Mouse (Mus musculus) embryo, embryonic 10.5 days (tissue): ENCODE data around the gene Cltrn.

Experiments used
- DNase-seq: peaks from one replicate; pipeline ENCODE4 v3.0.0-alpha.2; 2015; ENCODE audit warnings: low spot score

Cltrn gene

DNA sequence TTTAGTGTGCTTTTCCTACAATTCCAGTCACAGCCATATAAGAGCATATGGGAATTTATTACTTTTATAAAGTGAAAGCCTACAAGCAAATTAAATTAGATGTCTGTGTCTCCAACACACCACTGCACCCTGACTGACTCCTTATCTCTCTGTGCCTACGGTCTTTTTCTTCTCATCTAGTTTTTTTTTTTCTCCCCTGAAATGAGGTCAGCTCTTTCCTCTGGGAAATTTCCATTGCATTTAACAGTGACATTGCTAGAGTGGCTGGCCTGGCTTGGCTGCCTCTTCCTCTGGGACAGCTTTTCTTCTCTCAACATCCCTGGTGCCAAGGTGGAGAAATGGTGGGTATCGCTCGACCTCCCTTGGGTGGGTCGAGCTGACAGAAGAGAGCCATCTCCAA is at the start of gene Cltrn:
Cltrn (plus strand) TSS at position 249 of the 400 bp plus-strand sequence.
- no peak for DNase-seq

DNA sequence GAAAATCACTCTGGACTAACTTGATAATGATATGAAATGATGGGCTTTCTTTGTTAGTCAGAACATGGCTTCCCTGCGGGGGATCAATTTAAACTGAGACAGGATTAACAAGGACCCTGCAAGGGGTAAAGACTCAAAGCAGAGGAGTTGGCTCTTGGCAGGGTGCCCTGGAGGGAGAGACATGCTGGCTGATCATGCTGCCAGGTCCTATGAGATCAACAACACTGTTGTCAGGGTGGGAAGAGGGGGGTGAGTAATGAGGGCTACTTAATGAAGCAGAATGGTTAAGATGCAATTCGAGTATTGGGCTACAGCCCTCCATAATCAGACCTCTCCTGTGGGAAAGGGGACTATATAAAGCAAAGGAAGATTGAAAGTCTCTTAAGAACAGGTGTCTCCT is 49.7 kb upstream of the Cltrn start:
- no peak for DNase-seq

DNA sequence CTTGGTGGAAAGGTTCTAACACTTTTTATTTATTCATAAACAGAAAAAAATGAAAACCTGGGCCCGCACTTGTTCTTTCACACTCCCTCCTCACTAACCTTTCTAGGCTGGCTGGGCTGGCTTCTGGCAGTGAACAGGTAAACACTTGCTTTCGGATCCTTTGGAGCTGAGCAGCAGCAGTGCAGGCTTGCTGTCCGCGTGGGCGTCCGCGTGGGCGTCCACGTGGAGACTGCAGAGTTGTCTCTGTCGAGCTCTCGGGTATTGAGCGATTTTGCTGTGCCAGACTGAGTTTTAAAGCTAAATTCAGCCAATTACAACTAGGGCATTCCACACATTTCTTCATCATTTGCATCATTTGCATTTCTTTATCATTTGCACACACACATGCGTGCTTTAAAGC is 46.6 kb upstream of the Cltrn start:
- no peak for DNase-seq

DNA sequence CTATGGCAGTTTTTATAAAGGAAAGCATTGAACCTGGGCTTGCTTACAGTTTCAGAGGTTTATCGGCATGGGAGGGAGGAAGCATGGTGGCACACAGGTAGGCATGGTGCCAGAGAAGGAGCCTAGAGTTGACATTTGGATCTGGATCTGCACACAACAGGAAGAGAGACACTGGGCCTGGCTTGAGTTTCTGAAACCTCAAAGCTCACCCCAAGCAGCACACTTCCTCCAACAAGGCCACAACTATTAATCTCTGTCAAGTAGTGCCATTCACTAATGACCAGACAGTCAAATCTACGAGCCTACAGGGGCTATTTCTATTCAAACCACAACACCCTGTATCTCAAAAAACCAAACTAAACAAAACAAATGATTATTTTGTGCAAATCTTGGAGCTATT is 41.9 kb upstream of the Cltrn start:
- no peak for DNase-seq

DNA sequence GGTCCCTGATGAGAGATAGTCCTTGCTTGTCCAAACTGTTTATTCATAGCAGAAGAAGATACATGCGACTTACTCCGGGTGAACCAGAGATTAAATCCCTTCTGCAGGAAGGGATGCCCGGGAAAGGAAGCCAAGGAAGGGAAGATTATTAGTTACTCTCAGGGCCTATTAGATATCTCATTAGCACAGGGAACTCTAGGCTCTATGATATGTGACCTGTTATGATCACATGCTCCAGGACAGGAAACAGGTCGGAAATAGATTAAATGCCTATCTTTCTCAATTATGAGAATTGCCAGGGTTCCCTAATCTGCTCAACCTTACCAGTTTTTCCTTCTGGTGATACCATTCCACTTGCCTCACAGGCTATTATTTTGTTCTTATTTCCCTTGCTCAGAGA is 32.9 kb upstream of the Cltrn start:
- DNase-seq, result no peak

DNA sequence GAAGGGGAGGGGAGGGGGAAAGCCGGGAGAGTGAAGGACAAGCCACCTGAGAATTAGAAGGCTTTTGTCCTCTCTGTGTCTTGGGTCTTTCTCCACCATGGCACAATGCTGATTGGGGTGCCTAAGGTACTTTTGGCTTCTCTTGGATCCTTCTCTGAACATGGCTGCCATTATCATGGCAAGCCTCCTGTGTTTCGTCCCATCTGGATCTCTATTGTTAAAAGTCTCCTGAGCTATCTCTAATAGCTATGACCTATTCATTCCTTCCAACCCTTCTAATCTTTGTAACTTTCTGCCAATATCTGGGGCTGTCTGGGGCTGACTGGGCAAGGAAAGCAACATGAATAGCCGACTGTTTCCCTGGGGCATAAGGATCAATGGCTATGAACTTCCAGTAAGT is 30.1 kb upstream of the Cltrn start:
- DNase-seq, result no peak

DNA sequence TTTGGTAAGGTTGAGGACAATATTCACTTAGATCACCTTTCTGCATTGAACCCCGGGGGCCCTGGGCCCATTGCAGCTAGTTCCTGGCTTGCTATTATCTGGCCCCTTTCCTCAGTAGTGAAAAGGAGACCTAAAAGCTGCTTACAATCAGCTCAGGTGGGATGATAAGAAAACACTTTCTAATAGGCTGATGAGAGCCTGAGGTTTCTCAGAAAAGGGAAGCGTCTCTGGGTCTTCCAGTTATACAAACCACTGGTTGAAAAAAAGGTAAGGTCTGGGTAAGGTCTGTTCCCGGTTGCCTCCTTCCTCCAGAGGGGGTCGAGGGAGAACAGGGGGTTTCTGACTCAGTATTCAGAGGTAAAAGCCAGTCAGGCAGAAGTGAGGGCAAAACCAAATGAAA is 29.6 kb upstream of the Cltrn start:
- no peak for DNase-seq

DNA sequence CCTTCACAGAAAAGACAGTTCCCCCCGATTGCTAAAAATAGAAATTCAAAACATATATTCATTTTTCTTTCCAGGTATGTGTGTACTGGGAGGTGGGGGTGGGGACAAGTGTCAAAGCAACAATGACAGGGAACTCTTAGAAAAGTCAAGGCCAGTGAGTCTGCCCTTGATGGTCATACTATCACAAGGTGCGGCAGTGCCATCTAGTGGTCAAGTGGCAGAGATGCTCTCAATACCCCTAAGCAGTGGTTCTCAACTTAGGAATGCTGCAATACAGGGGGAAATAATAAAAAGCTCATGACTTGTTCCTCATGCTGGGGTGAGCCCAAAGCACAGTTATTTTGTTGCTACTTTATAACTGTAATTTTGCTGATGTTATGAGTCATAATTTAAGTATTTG is 22.4 kb upstream of the Cltrn start:
- DNase-seq, result peak; percentile 84

DNA sequence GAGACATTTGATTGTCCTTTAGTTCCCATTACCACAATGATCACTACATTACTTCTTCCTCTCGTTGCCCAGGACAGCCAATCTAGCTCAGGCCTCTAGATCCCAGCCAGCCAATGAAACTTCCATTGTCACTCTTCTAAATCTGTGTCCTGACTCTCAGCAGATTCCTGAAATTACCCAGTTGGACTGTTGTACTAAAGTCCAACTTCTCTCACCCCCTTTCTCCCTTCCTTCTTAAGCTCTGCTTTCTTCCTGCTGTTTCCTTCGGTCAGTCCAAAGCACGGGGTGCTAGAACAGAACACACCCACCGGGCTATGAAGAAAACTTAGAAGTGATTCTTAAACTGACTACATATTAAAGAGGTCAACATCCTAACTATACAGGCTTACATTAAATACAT is 19.7 kb upstream of the Cltrn start:
- no peak for DNase-seq

DNA sequence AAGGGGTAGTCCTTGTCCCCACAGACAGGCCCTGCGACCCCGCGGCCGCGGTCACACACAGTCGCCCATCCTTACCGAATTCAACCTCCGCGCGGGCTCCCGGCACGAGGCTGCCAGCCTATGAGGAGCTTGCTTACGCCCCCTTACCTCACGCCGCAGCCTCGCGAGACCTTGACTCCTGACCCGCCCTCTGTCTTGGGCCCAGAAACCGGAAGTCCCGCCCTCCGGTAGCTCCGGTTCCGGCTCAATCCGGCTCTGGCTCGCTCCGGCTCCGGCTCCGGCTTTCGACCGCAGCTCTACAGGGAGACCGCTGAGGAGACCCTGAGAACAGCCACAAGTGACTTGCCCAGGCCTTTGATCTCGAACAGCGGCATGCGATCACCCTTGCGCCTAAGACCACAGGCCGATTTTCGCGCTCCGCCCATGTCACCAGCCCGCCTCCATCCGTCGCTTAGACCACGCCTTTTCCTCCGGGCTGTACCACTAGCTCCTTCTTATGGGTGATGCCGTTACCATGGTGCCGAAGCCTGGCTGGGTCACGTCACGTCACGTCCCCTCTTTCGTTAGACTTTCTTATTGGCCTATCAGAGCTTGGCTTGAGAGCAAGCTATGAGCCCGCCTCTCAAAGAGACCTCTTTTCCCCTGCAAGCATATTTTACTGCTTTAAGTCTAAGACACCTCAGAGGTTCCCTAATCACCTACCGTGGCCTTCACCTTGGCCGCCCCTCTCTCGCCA is 12.4 kb upstream of the Cltrn start, which contains the start of gene Siah1b:
Siah1b (minus strand) TSS at position 454 of the 736 bp plus-strand sequence.
- DNase-seq, result peak; percentile 92

DNA sequence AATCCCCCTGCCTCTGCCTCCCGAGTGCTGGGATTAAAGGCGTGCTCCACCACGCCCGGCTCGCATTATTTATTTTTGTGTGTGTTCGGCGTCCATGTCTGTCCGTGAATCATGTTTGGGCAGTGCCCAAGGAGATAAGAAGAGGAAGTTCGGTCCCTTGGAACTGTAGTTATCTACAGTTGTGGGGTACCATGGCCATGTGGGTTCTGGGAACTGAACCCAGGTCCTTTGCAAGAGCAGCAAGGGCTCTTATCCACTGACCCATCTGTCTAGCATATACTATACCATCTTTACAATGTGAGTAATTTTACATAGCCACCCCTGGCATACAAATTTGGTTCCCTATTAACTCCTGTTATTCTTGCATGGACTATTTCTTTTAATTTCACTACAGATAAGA is 6.6 kb upstream of the Cltrn start:
- DNase-seq, result no peak

DNA sequence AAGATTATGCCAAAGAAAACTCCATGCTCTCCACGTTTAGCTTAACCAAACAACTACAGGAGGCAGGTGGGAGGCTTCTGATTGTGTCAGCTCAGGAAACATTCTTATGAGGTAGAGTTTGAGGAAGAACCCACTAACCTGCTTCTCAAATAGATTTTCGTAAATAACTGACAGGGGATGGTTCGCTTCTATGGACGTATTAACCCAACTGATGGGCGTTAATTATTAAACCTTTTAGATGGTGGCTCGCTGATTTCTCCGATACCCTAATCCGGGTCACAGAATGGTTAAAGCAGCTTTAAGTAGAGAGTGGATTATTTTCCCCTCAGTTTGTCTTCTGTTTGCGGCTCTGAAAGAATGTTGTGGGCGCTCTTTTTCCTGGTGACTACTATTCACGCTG is 1.3 kb downstream of the Cltrn start:
- no peak for DNase-seq

DNA sequence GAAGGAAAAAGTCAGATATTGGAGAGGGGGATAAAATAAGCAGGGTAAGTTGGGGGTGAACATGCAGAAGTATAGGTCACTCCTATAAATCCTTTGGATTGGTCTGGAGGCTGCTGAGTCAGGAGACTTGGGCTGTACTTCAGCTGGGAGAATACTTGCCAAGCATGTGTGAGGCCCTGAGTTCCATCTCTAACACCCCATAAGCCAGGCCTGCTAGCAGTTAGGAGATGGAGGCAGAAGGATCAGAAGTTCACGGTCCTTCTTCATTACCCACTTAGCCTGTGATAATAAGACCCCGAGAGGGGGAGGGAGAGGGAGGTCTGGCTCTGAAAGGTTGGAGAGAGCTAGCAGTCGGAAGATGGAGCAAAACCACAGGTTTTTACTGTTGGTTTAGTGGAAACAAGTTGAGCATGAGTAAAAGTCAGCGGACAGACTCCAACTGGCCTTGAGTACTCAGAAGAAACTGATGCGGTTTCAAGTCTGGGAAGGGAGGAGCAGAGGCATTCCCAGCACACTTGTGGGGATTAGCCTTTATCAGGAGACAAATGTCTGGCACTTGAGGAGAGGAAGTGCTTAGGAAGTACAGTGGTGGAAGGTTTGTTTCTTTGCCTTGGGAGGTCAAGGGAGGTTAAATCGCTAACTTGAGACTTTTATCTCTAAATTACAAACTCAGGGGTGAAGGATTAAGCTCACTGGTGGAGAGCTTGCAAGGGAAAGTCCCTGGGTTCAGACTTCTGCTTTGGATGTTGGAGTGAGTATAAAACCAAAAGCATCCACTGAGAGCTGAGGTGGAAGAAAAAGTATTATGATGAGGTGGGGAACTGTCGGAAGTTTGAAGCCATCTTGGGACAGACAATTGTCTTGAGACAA is 3.9 kb downstream of the Cltrn start:
- peak; percentile 4 for DNase-seq

DNA sequence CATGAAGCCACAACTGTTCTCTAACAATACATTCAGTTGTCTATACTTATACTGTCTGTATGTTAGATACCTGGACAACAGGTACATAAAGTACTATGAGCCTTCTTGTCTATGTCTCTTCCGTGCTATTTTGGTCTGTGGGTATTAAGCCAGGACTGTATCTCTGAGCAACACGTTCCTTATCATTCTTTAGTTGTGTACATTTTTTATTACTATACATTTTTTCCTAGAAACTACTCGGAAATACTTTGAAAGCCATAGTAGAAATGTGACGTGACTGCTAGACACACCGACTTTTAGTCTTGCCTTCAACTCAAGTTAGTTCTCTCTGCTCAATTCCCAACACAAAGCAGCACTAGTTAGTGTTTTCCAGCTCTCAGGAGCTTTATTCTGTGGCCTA is 4.8 kb downstream of the Cltrn start:
- DNase-seq, result no peak

DNA sequence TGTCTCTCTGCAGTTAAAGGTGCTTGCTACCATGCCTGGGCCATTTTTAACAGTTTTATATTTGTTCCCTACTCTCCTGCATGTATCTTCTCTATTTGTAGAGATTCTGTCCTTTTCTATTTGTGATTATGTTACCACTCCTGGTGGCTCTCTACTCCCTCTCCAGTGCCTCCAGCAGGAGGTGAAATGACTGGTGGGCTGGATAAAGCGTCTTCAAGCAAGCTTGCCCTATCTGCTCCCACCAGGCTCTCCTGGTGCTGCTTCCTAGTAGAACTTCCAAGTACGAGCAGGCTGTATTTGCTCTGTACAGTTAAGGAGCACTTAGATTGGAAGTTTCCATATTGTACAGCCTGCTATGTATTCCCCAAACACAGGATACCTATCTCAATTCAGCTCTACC is 7.2 kb downstream of the Cltrn start:
- DNase-seq, result no peak

DNA sequence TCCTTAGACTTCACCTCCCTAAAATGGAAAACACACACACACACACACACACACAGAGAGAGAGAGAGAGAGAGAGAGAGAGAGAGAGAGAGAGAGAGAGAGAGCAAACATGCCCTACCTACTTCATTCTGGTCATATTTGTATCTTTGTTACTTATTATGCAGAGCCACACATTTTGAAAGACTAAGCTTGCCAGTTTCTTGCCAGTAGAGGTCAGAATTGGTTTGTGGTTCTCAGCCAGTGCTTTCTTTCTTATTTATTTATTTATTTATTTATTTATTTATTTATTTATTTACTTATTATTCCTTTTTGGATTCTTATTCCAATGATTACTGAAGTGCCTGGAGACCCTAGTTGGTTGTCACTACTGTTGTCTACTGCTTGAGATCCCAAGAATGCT is 12.9 kb downstream of the Cltrn start:
- DNase-seq, result no peak

DNA sequence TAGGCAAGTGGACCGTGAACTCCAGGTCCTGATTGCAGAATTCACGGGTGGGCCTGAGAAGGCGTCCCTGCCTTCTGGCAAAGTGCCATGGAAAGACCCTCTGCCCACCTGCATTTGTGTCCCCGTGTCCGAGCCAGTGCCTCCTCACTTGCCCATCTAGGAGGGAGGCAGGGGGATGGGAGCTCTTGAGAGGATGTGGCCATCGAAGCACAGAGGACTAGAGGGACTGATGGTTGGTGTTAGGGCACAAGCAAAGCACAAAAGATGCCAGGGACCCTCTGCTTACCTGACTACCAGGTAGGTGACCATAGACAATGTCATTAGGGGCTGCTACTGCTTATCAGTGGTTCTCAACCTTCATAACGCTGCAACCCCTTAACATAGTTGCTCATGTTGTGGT is 13.6 kb downstream of the Cltrn start:
- no peak for DNase-seq

DNA sequence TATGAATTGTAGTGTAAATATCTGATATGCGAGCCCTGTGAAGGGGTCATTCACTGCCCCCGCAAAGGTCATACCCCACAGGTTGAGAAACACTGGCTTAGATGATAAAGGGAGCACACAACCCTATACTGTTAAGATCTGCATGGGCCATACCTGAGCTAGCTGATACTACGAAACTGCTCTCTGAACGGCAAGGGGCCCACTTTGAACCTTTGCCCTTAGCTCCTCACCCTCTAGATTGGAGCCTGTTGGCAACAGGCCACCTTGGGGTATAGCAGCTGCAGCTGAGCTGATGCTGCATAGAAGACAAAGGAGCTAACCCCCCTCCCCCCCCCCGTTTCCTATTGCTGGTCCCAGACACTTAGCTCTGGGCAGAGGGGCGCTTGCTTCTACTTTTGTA is 14.0 kb downstream of the Cltrn start:
- no peak for DNase-seq

DNA sequence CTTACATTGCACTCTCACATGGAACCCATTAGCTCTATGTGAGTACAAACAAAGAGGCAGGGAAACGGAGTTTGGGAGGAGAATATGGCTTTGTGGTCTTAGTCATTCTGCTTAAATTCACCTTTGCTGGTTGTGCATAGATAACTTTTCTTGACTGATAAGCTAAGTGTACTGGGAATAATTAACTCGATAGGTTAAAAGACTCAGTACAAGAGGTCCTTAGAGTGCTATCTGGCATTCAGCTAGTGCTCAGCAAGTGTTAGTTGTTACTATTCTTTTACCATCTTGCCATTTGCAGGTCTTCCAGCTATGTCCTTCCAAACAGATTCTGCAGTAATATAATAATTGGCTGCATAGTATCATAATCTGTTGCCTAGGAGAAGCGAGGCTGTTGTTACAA is 22.5 kb downstream of the Cltrn start:
- DNase-seq, result no peak

DNA sequence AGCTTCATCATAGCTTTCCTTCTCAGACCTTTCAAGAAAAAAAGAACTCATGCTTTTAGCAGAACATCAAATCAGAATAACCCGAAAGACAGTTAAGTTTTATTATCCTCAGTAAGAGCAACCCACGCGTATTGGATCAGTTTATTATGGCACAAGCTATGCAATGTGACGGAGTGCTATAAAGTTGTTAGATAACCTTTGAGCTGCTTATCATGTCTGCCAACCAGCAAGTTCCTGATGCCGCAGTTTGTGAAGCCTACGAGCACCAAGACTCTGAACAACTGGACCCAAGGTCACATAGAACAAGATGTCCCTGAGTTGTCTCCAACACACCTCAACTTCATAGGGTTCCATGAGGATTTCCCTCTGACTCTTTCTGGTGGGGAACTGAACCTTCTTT is 25.1 kb downstream of the Cltrn start:
- no peak for DNase-seq

DNA sequence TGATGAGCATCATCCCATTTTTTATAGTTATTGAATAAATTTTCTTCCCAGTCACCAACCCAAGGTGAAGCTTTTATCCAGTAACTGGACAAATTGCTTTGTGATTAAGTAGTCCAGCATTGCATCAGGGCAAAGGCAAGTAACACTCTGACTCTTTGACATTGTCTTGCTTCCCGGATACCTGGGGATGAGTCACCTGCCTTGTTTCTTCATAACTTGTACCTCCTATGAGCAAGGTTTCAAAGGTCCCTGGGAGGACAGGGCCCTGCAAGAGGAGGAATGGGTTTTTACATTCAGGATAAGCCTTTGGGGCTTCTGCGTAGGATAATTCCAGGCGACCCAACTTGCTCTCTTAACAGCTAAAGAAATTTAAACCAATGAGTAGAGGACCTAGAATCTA is 35.3 kb downstream of the Cltrn start:
- DNase-seq, result no peak

DNA sequence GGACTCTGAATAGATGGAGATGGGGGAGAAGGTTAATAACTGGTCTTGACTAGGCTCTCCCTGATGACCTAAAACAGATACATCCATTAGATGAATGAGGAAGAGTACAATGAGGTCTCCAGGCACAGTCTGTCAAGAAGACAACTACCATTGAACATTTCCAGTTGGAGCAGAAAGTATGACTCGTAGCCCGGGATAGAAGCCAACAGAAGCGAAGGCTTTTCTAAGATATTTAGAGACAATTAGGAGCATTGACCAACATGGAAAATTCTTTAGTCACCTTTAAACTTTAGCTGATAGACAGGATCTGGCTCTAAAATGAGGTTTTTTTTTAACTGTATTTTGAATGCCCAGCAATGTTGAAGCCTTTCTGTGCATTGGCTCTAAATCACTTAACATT is 44.9 kb downstream of the Cltrn start:
- DNase-seq, result no peak

DNA sequence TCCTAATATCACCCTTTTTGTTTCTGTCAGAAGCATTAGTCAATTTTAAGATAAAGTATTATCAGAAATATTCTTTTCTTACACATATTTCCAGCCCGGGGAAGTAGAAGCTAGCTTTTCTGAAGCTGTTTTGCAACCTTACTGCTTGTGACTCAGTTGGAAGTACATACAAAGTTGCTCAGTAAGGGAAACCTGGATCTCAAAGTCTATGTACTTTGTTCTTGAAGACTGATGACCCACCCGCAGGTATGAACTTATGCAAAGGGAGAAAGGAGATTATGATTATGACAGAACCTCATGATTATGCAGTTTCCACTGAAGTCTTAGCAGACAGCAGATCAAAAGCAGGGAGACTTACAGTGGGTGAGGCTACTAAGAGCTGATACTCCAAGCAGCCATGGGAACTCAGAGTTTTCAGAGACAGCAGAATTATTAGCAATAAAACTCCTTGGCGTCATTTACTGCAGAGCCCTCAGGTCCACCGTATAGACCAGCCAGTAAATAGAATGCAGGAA is 46.7 kb downstream of the Cltrn start:
- DNase-seq, result no peak
